Mouse (Mus musculus): ENCODE data around the gene Il1f5.

The Il1f5 gene

GRCm38 (mm10) chr2:24276654-24277053, at the start of gene Il1f5:
Gene Il1f5, plus strand, starts transcription at chr2:24276954.
- no peak for DNase-seq (ENCODE audit: low spot score)

- no peak for DNase-seq (ENCODE audit: low spot score)
Observed at GRCm38 (mm10) chr2:24227191-24227590, 49.6 kb upstream of the Il1f5 start.

- DNase-seq (ENCODE audit: low spot score) = no peak
Observed at GRCm38 (mm10) chr2:24267503-24267902, 9.3 kb upstream of the Il1f5 start.

- no peak for DNase-seq (ENCODE audit: low spot score)
Observed at GRCm38 (mm10) chr2:24273619-24274018, 3.1 kb upstream of the Il1f5 start.

- DNase-seq (ENCODE audit: low spot score) = peak; percentile 70
Observed at GRCm38 (mm10) chr2:24275146-24275545, 1.6 kb upstream of the Il1f5 start.

- no peak for DNase-seq (ENCODE audit: low spot score)
Observed at GRCm38 (mm10) chr2:24290896-24291295, 14.1 kb downstream of the Il1f5 start, which contains the start of gene Il1f10. Gene Il1f10, plus strand, starts transcription at chr2:24291196.

GRCm38 (mm10) chr2:24294616-24295015, 17.9 kb downstream of the Il1f5 start:
- DNase-seq (ENCODE audit: low spot score) = no peak

- DNase-seq (ENCODE audit: low spot score) = peak; percentile 89
Observed at GRCm38 (mm10) chr2:24296837-24297236, 20.1 kb downstream of the Il1f5 start.

- no peak for DNase-seq (ENCODE audit: low spot score)
Observed at GRCm38 (mm10) chr2:24311302-24312001, 34.7 kb downstream of the Il1f5 start.

- no peak for DNase-seq (ENCODE audit: low spot score)
Observed at GRCm38 (mm10) chr2:24316919-24317318, 40.2 kb downstream of the Il1f5 start.

- no peak for DNase-seq (ENCODE audit: low spot score)
Observed at GRCm38 (mm10) chr2:24317919-24318598, 41.3 kb downstream of the Il1f5 start.
